Mouse (Mus musculus) cerebellum, adult 18-20 months (tissue): Measurements from ENCODE around the gene Ccdc125.
"Not testable (repeated sequence)": the region's sequence is repeated elsewhere in the genome, so short reads cannot be mapped to it uniquely, and the experiment has no call there.

ENCODE experiments used
- DNase-seq, 2 experiments: peaks; one replicate each; pipeline ENCODE4 v3.0.0; 2021

The Ccdc125 gene

DNA sequence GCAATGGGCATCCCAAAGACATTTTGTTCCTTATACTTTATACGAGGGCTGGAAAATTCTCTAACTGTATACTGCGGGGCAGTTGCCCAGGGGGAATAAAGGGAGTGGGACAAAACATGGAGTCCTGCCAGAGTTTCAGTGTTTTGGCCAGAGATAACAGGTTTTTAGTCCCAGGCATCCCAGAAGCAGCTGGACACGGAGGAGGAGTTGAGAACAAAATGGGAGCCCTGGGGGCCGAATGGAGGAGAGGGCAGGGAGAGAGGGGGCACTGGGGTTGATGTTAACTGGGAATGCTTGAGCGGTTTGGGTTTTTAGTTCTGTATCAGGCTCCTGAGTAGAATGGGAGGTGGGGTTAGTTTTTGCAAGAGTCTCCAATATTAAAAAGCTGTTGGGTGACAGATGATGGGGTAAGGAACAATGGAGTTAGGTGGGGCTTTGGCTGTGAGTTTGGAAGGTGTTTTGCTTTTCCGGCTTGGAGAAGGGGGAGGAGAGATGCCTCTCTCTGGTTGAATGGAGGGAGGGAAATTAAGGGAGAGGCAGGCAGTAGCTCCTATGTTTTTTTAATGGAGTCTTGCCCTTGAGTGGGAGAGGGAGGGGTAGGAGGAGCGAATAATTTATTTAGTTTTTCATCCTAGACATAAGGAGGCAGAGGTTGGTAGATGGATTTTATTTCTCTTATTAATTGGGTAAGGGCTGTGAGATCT, 54.7 kb downstream of the Ccdc125 start:
- DNase-seq = peak in 1 of 2 experiments; percentile 10

DNA sequence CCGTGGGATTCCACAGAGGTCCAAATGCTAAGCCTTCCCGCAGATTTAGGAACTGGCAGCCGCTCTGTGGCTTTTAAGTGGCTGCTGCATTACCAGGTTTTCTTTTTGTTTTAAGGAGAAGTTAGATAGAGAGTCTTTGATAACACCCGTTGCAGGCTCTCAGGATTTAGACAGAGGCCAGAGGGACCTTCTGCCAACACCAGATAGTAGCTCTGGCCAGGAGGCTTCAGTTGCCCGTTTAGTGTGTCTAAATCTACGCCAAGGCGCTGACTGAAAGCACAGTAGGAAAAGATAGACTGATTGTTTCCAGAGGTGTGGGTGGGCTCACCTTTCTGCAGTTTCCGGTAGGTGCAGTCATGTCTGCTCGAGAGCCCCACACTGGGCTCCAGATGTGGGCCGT, 55.7 kb downstream of the Ccdc125 start:
- no peak for DNase-seq

DNA sequence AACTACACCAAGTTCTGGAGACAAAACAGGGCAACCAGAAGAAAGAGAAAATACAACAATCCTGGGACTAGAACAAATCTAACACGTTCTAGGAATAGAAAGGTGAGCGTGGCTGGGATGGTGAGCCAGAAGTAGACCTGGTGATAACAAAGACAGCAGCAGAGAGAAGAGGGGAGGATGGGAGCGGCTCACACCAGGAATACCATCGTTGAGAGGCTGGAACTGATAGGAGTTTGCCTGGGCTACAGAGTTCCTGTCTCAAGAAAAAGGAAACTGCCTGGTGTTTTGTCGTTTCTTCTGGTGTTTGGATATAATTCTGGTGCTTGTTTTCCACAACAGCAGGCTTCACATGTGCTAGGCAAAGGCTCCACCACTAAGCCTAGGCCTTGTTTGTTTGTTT, 58.6 kb downstream of the Ccdc125 start:
- DNase-seq = no peak

DNA sequence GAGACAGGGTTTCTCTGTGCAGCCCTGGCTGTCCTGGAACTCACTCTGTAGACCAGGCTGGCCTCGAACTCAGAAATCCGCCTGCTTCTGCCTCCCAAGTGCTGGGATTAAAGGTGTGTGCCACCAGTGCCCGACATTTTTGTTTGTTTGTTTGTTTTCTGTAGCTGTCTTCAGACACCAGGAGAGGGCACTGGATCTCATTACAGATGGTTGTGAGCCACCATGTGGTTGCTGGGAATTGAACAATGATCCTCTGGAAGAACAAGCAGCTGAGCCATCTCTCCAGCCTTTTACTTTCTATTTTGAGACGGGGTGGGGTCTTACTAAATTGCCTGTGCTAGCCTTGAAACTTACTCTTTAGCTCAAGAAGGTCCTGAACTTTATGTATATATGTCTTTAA, 59.0 kb downstream of the Ccdc125 start:
- not testable (repeated sequence) for DNase-seq

DNA sequence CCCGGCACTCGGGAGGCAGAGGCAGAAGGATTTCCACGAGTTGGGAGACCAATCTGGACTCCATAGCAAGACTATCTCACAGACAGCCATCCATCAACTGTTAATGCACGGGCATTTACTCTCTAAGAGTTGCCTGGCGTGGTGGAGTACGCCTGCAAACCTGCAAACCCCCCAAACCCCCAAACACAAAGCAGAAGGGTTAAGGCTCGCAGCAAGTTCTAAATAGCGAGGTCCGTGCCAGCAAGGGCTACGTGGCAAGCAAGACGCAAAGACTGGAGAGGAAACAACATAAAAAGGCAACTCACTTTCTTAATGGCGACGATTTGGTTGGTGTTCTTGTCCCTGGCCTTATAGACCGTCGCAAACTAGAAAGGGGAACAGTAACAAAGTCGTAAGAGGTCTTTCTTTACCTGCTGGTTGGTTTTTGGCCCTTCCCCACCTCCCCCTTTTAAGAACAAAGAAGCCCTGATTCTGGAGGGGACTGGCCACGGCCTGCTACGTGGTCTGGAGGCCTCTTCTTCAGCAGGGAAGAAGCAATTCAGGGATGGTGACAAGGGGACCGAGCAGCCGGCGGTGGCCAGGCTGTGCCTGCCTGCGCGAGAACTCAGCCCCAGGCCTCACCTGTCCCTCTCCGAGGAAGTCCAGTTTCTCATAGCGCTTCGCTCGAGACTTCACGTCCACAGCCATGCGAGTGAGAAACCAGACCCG, 60.8 kb downstream of the Ccdc125 start:
- DNase-seq = peak; percentile 19 to 20

DNA sequence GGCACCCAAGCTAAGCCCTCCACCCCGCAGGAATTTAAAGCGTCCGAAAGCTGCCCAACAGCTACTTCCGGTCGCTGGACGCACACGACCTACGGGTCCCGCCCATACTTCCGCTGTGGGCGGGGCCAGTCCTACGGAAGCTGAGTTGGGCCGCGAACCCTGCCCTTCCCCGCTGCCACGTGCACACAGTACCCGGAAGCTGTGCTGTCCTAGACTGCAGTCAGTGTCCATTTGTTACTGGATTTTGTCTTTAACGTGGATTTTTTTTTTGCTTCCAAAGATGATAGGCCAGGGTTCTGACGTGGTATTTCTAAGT, 61.3 kb downstream of the Ccdc125 start, which contains the start of gene Cdk7:
Cdk7 (minus strand) TSS at position 79 of the 316 bp plus-strand sequence.
- DNase-seq = peak; percentile 92 to 95

DNA sequence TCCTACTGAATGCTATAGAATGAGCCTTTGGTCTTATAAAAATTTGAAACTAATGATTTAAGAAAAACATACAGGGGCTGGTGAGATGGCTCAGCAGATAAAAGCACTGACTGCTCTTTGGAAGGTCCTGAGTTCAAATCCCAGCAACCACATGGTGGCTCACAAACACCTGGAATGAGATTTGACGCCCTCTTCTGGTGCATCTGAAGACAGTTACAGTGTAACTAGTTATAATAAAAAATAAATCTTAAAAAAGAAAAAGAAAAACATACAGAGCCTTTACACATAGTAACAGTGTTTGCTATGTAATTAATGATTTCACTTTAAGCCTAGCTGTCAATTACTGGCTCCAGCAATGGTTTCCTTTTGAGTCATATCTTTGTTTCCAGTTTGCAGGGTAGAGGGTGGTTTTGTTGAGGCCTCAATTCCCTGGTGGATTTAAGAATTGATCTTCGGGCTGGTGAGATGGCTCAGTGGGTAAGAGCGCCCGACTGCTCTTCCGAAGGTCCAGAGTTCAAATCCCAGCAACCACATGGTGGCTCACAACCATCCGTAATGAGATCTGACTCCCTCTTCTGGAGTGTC, 62.0 kb downstream of the Ccdc125 start:
- DNase-seq = not testable (repeated sequence)

DNA sequence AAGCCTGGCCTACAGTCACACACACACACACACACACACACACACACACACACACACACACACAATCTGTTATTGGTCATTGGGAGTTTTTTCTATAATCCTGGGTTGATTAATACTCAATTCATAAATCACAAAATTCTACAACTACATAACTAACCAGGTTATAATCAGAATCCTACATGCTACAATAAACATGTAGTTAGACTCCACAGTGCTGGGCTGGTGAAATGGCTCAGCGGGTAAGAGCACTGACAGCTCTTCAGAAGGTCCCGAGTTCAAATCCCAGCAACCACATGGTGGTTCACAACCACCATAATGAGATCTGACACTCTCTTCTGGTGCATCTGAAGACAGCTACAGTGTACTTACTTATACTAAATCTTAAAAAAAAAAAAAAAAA, 63.2 kb downstream of the Ccdc125 start:
- DNase-seq = no peak

DNA sequence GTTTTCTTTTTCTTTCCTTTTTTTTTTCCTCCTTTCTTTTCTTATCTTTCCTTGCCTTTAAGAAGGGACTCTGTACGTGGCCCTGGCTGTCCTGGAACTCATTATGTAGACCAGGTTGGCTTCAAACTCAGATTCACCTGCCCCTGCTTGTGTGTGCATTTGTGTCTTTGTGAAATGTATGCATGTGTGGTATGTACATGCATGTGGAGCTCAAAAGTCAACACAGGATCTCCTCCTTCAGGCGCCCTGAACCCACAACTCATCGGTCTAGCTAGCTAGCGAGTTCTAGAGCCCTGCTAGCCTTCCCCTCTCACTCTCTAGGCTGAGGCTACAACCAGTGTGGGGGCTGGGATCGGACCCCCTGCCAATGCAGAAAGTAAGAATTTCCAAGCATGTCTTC, 73.3 kb downstream of the Ccdc125 start:
- DNase-seq = peak; percentile 8 to 13

DNA sequence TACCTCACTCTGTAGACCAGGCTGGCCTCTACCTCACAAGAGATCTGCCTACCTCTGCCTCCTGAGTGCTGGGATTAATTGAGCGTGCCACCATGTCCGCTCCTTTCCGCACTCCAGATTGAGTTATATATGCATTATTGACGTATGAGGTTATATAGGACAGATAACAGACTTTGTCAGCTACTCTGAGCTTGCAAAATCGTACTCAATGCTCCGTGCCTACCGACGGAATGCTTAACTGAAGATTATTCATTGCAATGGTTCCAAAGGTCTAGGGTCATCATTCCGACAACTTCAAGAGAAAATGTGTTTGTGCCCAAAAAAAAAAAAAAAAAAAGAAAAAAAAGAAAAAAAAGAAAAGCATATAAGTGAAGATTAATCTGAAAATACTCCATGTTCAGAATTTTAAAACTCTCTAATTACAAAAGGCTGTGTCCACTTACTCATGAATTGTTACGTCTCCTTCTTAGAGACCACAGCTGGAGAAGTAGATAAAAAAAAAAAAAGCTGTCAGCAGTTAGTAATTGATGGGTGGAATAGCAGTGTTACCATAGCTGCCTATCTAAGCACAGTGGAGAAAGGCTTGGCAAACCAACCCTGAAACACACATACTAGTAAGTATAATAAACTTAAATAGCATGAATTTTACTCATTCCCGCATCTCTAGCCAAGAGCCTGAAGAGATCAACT, 74.0 kb downstream of the Ccdc125 start:
- peak in 1 of 2 experiments; percentile 15 for DNase-seq

DNA sequence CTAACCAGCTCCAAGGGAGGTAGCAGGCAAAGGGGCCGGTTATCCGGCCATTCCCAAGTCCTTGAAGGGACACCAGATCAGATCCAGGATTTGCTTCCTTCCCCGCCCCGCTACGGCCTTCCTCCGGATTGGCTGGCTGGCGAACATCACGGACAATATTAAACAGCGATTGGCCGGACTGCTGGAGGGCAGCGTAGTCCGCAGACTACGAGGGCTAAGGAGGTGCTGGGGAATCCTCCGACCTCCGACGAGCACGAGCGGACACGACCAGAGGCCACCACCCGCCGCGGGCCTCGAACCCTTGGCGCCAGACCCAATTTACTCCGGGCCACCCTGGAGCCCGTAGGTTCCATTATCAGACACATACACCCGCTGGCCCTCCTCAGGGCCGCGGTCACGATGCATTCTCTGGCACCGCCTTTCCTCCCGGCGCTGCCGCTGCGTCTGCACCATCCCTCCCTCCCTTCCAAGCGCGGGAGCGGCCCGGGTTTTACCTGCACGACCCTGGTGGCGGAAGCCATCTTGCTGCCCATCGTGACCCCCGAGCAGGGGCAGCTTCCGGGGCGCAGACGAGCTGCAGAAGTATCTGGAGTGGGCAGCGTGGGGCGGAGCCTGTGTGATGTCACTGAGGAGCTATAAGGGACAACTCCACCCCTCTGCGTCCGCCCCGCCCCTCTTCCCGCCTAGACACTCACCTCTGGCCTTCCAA, 74.7 kb downstream of the Ccdc125 start, which contains the start of gene Mrps36:
Mrps36 (minus strand) TSS at position 624 of the 709 bp plus-strand sequence.
- DNase-seq = peak; percentile 95 to 98

DNA sequence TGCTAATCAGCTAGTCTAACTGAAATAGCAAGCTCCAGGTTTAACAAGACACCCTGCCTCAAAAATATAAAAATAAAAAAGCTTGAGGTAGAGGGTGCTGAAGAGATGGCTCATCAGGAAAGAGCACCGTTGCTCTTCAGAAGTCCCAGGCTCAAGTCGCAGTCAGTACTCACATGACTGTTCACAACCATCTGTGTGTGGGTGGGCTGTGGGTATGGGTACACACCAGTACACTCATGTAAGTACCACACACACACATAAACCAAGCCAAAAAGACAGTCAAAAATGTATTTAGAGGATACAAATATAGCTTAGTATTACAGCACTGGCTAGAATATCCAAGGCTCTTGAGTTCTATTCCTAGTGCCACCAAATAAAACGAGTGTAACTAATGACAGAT, 76.6 kb downstream of the Ccdc125 start:
- no peak for DNase-seq
